Mouse (Mus musculus) bone marrow, adult 2 months (tissue): ENCODE measurements around the gene Hcrtr1.

Experiments
- CTCF ChIP-seq: fragments of 200-500 bp; IDR thresholded peaks from 2 replicates; pipeline ENCODE4 v1.5.1; 2011; ENCODE audit warnings: low read length, control low read depth; ENCODE audit not compliant: control insufficient read depth, insufficient read depth
- POLR2A ChIP-seq: fragments of 200-500 bp; IDR thresholded peaks from 2 replicates; pipeline ENCODE4 v1.6.1; 2011; ENCODE audit warnings: low read depth, mild to moderate bottlenecking, control low read depth, low read length, borderline replicate concordance; ENCODE audit not compliant: control insufficient read depth

DNA sequence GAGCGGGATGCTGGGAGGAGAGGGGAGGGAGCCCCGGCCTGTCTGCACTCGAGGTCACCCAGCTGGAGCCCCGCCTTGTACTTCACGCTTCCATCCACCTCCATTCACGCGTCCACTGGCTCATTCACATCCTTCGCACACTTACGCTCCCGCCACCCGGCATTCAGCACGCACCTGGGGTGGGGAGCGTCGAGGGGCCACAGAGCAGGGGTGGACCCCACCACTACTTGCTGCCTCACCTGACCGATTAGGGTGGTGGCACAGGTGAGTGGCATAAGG, at the start of gene Hcrtr1:
- TF ChIP-seq CTCF: no peak
- 0 out of 2 replicates have a peak, but pooled peaks have one; percentile 10 for TF ChIP-seq POLR2A
